Mouse (Mus musculus) thymus, postnatal 4 days (tissue): ENCODE results near the gene Rere.

Source experiments
- DNase-seq: peaks from one replicate; pipeline ENCODE4 v3.0.0; 2021

Rere gene

DNA sequence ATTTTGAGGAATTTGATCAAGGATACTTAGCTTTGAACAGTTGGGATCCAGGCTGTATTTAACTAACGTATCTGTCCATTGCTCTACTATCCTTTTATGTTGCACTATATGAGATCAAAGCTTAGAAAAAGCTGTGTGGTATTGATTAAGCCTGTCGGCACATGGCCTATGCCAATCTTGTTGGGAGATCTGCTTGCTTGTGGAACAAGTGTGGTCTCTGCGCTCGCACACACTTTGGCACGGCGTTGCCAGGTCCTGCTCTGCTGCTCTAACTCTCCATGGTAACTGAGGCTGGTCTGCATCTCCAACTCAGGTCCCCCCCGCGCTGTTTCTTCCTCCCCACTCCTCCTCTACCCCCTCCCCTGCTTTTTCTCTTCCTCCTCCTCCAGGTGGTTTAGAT is 112.2 kb downstream of the Rere start:
- no peak for DNase-seq

GRCm38 (mm10) chr4:150394091-150394490 is 112.6 kb downstream of the Rere start:
- DNase-seq: no peak

- DNase-seq: no peak
Observed at GRCm38 (mm10) chr4:150396339-150396738, 114.9 kb downstream of the Rere start.

- DNase-seq: peak; percentile 74
Observed at GRCm38 (mm10) chr4:150396826-150397620, 115.6 kb downstream of the Rere start.

DNA sequence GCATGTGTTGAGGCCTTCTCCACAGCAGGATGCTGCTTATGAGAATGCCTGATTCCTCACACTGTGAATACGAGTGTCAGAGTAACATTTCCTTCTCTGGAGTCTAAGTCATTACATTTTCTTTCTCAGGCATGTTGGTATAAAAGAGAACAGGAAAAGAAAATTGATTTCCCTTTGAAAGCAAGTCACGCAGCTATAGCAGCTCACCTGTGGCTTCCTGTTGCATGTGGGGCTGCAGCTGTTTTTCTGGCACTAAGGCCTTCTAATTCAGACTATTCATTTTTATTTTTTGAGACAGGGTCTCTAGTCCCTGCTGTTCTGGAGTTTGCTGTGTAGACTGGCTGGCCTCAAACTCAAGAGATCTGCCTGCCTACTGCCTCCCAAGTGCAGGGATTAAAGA is 117.6 kb downstream of the Rere start:
- DNase-seq: peak; percentile 49

DNA sequence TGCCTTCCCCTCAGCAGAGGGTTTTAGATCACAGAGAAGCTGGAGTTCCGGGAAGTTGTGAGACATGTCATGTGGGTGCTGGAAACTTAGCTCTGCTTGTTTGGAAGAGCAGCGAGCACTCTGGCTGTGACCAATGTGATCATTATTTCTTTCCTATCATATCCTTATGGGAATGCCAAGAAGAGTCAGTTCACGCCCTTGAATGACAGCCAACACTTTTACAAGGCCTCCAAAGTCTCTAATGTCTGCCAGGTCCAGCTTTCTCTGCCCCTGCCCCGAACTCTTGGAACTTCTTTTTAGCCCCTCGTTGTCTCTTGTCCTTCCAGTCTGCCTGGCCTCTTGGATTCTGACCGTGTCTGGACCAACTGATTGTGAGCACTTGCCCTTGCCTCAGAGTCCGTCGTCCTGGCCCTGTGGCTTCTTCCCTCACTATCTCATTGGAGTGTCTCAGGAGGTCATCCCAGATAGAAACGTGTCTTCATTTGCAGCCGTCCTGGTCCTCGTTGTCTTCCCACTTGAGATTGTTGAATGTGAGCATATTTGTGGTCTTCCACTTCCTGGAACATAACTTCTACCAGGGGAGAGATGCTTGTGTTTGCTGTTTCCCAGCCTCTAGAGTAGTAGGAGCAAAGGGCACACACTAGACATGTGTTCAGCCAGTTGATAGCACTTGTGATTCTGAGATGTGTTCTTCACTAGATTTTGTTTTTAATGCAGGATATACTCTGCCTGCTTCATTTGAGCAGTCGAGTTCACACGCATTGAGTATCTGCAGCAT is 120.6 kb downstream of the Rere start:
- DNase-seq: peak; percentile 25

DNA sequence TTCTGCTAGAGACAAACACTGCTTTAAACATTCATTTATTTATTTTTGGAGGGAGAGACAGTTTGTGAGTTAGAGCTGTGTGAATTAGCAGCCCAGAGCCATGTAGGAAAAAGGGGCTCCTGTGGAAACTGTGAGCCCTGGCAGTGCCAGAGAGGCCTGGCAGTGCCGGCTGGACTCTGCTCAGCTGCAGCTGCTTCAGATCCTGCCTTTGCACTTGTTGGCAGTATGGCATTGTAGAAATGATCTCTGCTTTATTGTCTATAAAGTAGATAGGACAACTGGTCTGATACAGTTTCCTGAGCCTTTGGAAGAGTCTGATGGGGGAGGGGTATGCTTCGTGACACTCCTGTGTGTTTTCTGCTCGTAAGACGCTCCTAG is 121.2 kb downstream of the Rere start:
- peak; percentile 25 for DNase-seq

DNA sequence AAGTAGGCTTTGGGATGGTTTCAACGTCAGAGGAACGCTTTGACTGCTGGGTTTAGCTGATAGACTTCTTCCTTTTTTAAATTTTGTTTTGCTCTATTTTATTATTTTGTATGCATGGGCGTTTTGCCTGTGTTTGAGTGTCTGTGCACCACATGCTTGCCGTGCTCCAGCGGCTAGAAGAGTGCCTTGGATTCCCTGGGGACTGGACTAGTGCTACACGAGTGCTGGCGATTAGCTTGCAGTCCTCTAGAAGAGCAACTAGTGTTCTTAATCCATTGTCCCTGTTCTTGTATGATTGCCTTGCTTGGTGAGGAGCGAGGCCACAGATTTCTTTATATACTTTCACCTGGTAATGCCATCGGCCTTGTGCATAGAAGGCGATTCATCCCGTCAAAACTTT is 122.5 kb downstream of the Rere start:
- DNase-seq: no peak

DNA sequence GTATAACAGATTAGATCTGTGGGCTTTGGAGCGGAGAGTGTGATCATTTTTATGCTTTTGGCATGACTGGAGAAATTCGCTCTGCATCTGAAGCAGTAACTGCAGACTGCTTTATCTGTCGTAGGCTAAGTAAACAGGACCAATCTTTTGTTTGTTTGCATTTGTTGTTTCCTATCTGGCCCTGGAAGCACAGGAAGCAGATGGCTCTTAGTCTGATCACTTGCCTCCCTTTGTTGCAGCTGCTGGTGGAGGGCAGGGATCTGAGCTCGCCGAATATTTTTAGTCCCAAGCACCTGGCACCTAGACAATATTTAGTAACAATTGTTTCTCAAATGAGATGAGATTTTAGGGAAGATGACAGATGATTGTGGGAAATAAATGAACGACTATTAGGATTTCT is 123.1 kb downstream of the Rere start:
- peak; percentile 41 for DNase-seq

DNA sequence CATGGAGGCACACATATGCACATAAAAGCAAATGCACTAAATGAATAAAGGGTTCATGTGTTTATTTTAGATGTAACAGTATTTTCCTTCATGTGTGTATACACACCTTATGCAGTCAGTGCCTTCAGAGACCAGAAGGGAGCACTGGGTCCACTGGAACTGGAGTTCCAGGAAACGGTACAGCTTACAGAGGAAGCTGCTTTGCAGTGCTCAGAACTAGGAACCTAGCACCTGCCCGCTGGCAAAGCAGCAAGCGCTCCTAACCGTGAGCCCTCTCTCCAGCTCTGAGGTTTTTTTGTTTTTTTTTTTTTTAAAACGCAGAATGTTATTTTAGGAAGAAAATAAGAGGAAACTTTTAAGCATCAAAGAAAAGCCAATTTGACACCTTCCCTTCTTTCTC is 124.3 kb downstream of the Rere start:
- DNase-seq: peak; percentile 54

DNA sequence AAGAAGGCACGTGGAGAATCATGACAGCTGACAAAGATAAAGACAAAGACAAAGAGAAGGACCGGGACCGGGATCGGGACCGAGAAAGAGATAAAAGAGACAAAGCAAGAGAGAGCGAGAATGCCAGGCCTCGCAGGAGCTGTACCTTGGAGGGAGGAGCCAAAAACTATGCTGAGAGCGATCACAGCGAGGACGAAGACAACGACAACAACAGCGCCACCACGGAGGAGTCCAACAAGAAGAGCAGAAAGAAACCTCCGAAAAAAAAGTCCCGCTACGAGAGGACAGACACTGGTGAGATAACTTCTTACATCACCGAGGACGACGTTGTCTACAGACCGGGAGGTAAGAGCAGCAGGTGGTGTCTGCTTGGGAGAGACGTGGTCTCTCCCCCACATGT is 124.9 kb downstream of the Rere start:
- DNase-seq: peak; percentile 43

DNA sequence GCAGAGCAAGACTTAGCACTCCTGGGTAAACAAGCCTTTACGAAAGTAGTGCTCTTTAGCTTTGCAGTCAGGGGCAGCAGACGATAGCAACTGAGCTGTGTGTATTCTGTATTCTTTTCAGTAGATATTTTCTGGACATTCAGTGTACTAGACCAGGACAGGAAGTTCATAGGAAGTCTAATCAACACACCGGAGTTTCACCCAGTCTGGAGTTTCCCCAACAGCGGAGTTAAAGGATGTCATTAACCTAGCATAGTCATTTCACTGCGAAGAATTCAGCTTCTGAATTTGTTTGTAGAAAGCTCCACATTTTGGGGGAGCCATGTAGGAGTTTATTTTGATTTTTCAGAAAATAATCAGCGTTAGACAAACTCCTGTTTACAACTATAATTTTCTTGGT is 125.4 kb downstream of the Rere start:
- no peak for DNase-seq

DNA sequence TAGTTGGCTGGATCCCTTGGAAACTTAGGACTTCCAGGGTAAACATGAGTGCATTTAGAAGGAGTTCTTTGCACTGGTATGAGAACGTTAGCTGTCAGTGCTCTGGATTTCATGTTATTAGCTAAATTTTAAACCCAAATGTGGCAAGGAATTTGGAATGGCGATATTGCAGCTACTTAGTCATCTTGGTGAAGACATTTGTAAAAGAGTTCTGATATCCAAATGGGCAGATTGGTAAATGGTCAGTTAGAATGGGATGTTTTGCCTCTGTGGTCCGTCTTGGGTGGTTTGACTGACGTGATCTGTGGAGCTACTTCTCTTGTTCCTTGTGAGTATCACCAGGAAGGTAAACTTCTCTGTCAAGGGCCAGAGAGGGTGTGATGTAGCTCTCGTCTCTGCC is 132.8 kb downstream of the Rere start:
- DNase-seq: no peak

GRCm38 (mm10) chr4:150414759-150415158 is 133.3 kb downstream of the Rere start:
- no peak for DNase-seq

- no peak for DNase-seq
Observed at GRCm38 (mm10) chr4:150415227-150415969, 134.0 kb downstream of the Rere start.

- DNase-seq: no peak
Observed at GRCm38 (mm10) chr4:150420576-150421263, 139.3 kb downstream of the Rere start.

GRCm38 (mm10) chr4:150426098-150426879 is 144.8 kb downstream of the Rere start:
- no peak for DNase-seq

DNA sequence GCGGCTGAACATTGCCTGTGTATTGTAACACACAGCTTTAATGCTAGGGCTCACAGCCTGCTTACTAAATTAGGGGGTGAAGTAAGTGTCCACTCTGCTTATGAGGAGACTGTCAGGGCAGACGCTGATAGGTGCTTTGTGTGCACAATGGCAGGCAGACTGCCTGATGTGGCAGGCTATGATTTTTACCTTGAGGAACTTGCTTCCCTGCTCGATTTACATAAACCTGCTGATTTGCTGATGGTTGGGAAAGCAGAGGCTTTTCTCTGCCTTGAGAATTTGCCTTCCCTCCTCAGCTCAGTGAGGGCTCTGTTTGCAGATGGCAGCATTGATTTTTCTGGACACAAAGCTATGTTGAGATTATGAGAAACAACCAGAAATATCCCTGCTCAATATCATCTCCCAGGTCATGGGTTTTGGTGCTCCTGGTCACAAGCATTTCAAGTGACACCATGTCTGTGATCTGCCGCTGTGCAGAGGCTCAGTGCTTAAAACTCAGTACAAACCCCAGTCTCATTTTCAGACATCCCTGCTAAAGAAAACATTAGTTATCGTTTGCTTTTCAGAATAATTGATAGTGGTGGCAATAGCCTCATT is 145.5 kb downstream of the Rere start:
- no peak for DNase-seq

GRCm38 (mm10) chr4:150428762-150429161 is 147.3 kb downstream of the Rere start:
- no peak for DNase-seq

DNA sequence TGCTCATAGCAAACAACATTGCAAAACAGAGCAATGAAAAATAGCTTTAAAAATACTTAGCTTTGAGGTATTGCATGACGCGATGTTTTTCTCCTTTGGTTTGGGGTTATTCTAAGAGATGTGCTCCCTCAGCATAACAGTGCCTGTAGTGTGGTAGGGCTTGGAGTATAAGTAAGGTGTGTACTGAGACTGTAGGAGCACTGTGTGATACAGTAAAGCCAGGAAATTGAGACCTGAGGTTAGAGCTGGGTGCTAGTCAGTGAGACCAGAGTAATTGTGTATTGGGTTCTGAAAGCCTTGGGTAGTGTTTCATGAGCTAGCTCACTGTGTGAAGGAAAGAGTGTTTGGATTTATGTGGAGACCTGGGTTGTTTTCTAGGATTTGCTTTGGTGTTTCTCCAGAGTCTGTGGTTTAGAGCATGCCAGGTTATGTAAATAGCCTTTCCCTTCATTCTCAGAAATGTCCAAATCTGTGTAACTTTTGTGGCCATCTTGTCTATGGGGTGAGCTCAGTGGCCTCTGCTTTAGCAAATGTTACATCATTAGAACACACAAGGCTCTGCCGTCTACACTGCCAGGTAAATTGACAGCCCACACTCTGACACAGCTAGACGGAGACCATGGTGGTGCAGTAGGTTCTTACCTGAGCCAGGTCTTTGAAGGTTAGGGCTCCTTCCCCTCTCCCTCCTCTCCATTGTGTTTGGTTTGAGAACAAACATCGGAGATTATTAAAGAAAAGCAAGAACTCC is 152.6 kb downstream of the Rere start:
- DNase-seq: no peak

DNA sequence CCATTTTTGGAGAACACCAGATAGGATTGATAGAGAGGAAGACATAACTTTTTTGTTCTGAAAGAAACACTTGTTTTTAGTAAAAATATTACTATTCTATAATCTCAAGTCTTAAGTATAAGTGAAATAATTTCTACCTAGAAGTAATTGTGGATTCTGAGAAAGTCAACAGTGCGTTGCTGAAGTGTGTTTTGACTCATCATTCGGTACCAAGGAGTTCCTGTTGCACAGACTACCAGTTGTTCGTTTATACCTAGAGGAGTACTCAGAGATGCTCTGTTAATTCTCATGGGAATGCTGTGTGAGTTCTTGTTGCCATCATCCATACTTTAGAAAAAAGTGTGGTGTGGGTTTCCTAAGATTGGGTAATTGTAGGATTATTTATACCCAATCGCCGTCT is 154.1 kb downstream of the Rere start:
- no peak for DNase-seq
